Mouse (Mus musculus) layer of hippocampus, adult 2 months (tissue): ENCODE results near the gene Ccdc155. TPM values are rescaled to one million over a fixed set of nuclear protein-coding genes. Genes with fewer than 3 reads are reported as not detected.

Experiments used
- DNase-seq, 2 experiments: peaks; one replicate each; pipeline ENCODE4 v3.0.0; 2022; ENCODE audit warnings: low spot score in 2 of 2
- H3K27ac ChIP-seq: fragments of 200-600 bp; 2 replicates; pipeline ENCODE4 v1.8.1; 2022
- H3K4me3 ChIP-seq: fragments of 200-600 bp; 2 replicates; pipeline ENCODE4 v1.8.1; 2022; ENCODE audit warnings: mild to moderate bottlenecking
- CTCF ChIP-seq: fragments of 200-600 bp; conservative IDR thresholded peaks from 2 replicates; pipeline ENCODE4 v1.8.1; 2022; ENCODE audit warnings: antibody characterized with exemption, mild to moderate bottlenecking, moderate library complexity
- total RNA-seq, 2 experiments: library from RNA; stranded (reverse); gene quantifications; 2 replicates each; pipeline ENCODE4 v1.2.3; 2021

Ccdc155 gene
- total RNA-seq, 2 experiments from 2014 or later = 3.5 to 3.9 TPM

GRCm38 (mm10) chr7:45192585-45193310 is 11.9 kb downstream of the Ccdc155 start:
- TF ChIP-seq CTCF = no peak
- Histone ChIP-seq H3K27ac (no peak overlapping the region), H3K4me3 (no peak overlapping the region)
- no peak for DNase-seq

- TF ChIP-seq CTCF = no peak
- H3K27ac ChIP-seq = no peak overlapping the region
- H3K4me3 ChIP-seq = no peak overlapping the region
- DNase-seq = no peak
Observed at GRCm38 (mm10) chr7:45191803-45192363, 12.8 kb downstream of the Ccdc155 start.

- Histone ChIP-seq H3K4me3 (no peak overlapping the region), H3K27ac (no peak overlapping the region)
- no peak for TF ChIP-seq CTCF
- no peak for DNase-seq
Observed at GRCm38 (mm10) chr7:45191161-45191560, 13.5 kb downstream of the Ccdc155 start.

GRCm38 (mm10) chr7:45190186-45190585 is 14.5 kb downstream of the Ccdc155 start:
- Histone ChIP-seq H3K4me3 (no peak overlapping the region), H3K27ac (no peak overlapping the region)
- TF ChIP-seq CTCF = no peak
- DNase-seq = no peak

- H3K27ac ChIP-seq = no peak overlapping the region
- no peak overlapping the region for H3K4me3 ChIP-seq
- TF ChIP-seq CTCF = no peak
- DNase-seq = no peak
Observed at GRCm38 (mm10) chr7:45189600-45189999, 15.1 kb downstream of the Ccdc155 start.

GRCm38 (mm10) chr7:45185921-45186320 is 18.8 kb downstream of the Ccdc155 start:
- DNase-seq = no peak
- no peak overlapping the region for H3K4me3 ChIP-seq
- no peak for TF ChIP-seq CTCF
- no peak overlapping the region for H3K27ac ChIP-seq

GRCm38 (mm10) chr7:45183672-45184071 is 21.0 kb downstream of the Ccdc155 start:
- no peak for TF ChIP-seq CTCF
- Histone ChIP-seq H3K27ac (no peak overlapping the region), H3K4me3 (no peak overlapping the region)
- no peak for DNase-seq

- no peak; the same call in 1 of the 2 replicates for TF ChIP-seq CTCF
- Histone ChIP-seq H3K27ac (peak overlapping the region; percentile 58), H3K4me3 (peak overlapping the region; percentile 50)
- no peak for DNase-seq
Observed at GRCm38 (mm10) chr7:45182606-45183005, 22.1 kb downstream of the Ccdc155 start.

GRCm38 (mm10) chr7:45182199-45182601 is 22.5 kb downstream of the Ccdc155 start:
- Histone ChIP-seq H3K4me3 (peak overlapping the region; percentile 50), H3K27ac (peak overlapping the region; percentile 58)
- TF ChIP-seq CTCF = no peak
- peak; percentile 84 to 90 for DNase-seq

- TF ChIP-seq CTCF = peak; percentile 42
- no peak for DNase-seq
- no peak overlapping the region for H3K4me3 ChIP-seq
- no peak overlapping the region for H3K27ac ChIP-seq
Observed at GRCm38 (mm10) chr7:45181540-45181939, 23.2 kb downstream of the Ccdc155 start.

GRCm38 (mm10) chr7:45180896-45181477 is 23.7 kb downstream of the Ccdc155 start, which contains the start of gene Pth2:
Gene Pth2, plus strand, starts transcription at chr7:45180995.
- no peak for DNase-seq
- TF ChIP-seq CTCF = no peak
- Histone ChIP-seq H3K27ac (no peak within 1 kb of the TSS), H3K4me3 (no peak within 1 kb of the TSS; the same call in 1 of the 2 replicates)

GRCm38 (mm10) chr7:45179469-45179868 is 25.2 kb downstream of the Ccdc155 start, which contains the start of gene Gfy:
Gene Gfy, minus strand, starts transcription at chr7:45179569.
- Histone ChIP-seq H3K4me3 (no peak within 1 kb of the TSS), H3K27ac (no peak within 1 kb of the TSS)
- TF ChIP-seq CTCF = no peak
- no peak for DNase-seq

- Histone ChIP-seq H3K27ac (no peak overlapping the region), H3K4me3 (no peak overlapping the region)
- no peak for DNase-seq
- no peak for TF ChIP-seq CTCF
Observed at GRCm38 (mm10) chr7:45178550-45178949, 26.1 kb downstream of the Ccdc155 start.
